Mouse (Mus musculus) activated CD4-positive, CD25-positive, alpha-beta regulatory T cell, adult 4 months (primary cell): ENCODE results near the gene Wipf3. TPM values are rescaled to one million over a fixed set of nuclear protein-coding genes. Genes with fewer than 3 reads are reported as not detected.

Experiments
- ATAC-seq: one replicate; pipeline ENCODE4 v1.8.0; 2017
- polyA plus RNA-seq, 2 experiments: library from polyadenylated mRNA; unstranded; fragments of 100-300 nt; shearing (Covaris generic); gene quantifications; one replicate each; pipeline ENCODE4 v1.2.1; 2017

Gene Wipf3
- polyA plus RNA-seq, 2 experiments from 2014 or later, result not detected

GRCm38 (mm10) chr6:54478646-54479324, 49.4 kb downstream of the Wipf3 start:
- no peak for ATAC-seq

DNA sequence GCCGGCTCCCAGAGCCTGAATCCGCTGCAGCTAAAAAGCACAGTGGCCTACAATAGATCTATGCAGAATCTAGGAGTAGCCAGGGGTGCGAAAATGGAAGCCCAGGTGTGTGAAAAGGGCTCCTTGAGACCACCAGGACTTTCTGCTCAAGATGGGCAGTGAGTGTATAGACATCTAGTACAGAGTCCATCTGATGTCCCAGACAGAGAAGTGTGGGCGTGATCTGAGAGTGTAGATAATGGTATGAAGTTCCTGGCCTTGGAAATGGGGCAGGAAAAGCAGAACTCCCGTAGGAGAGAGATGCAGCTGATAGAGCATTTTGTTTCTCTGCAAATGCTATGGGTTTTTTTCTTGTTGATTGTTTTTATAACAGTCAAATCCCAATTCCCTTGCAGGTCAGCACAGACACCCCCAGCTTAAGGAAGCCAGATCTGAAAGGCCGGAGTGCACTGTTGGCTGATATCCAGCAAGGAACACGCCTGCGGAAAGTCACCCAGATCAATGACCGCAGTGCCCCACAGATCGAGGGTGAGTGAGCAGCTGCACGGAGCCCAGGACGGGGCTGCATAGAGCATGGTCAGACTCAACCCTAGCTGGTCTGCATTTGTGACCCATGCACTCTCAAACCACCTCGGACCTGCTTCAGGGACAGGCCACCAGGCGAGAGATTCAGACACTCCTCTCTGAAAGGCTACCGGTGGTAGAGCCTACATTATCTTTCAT, 52.1 kb downstream of the Wipf3 start:
- ATAC-seq, result no peak

GRCm38 (mm10) chr6:54485000-54485399, 55.6 kb downstream of the Wipf3 start:
- ATAC-seq, result no peak

DNA sequence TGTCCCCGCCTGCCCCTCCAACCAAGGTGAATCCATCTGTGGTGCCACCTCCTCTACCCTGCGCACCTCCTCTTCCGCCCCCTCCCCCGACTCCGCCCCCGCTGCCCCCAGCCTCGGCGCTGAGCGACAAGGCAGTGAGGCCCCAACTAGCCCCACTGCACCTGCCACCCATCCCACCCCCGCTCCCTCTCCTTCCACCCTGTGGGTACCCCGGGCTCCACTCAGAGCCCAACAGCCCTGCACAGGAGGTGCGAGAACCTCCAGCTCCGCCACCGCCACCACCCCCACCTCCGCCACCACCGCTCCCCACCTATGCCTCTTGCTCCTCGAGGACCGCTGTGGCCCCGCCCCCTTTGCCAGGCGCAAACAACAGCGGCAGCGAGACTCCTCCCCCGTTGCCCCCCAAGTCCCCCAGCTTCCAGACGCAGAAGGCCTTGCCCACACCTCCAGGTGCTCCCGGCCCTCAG, 56.1 kb downstream of the Wipf3 start:
- ATAC-seq, result no peak

- ATAC-seq, result no peak
Observed at GRCm38 (mm10) chr6:54485973-54486569, 56.7 kb downstream of the Wipf3 start.

GRCm38 (mm10) chr6:54491074-54491473, 61.7 kb downstream of the Wipf3 start:
- no peak for ATAC-seq

- no peak for ATAC-seq
Observed at GRCm38 (mm10) chr6:54494097-54494496, 64.7 kb downstream of the Wipf3 start.

DNA sequence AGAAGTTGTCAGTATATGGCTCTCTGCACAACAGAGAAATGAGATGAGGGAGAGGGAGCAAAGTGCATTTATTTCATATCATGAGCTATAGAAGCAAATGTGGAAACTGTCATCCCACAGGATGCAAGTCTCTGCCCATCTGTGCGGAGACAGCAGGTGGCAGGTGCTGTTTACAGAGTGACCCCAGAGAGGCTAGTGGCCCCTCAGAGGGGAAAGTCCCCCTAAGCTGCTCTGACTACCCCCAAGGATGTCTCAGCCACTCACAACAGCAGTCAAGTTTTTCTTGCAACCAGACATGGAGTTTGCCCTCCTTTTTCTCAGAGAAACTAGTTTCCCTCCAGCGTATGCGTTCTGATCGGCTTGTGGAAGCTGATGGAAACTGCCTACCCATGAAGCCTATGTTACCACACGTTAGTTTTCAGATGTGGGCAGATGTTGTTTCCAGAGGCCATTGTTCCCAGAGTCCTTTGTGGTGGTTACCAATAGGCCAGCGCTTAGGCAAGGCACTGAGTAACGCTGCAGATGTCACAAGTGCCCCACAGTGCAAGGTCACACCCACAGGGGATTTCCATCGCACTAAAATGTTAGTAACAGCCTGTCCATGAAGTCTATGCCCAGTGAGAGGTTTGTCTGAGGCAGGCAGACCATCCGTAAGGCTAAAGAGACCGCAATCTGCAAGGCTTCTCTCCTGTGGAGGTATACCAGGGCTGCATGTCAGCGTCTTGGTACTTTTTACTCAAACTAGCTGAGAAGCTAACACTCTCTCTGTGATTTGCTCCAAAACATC, 65.4 kb downstream of the Wipf3 start:
- no peak for ATAC-seq

DNA sequence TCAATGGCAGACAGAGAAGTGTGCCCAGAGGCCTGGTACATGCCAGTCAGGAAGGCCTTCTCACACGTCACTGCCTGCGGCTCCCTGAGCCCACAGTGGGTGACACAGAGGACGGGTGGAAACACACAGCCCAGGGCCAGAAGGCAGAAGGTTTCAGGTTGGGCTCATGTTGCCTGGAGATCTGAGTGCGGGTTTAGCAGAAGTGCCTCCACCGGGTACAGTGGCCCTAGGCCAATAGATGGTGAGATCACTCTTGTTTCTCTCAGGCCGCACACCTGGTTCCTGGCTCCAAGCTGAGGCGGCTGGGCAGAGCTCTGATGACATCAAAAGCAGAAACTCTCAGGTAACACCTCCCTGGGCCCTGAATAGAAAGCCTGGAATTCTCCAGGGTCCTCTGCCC, 66.8 kb downstream of the Wipf3 start:
- no peak for ATAC-seq

GRCm38 (mm10) chr6:54502661-54503115, 73.3 kb downstream of the Wipf3 start:
- no peak for ATAC-seq

- ATAC-seq, result no peak
Observed at GRCm38 (mm10) chr6:54506318-54506717, 76.9 kb downstream of the Wipf3 start.

GRCm38 (mm10) chr6:54507002-54507401, 77.6 kb downstream of the Wipf3 start:
- ATAC-seq, result no peak

- no peak for ATAC-seq
Observed at GRCm38 (mm10) chr6:54507808-54508207, 78.4 kb downstream of the Wipf3 start.

GRCm38 (mm10) chr6:54508256-54508793, 78.9 kb downstream of the Wipf3 start:
- ATAC-seq, result no peak

GRCm38 (mm10) chr6:54509264-54509663, 79.9 kb downstream of the Wipf3 start:
- ATAC-seq, result no peak

- ATAC-seq, result no peak
Observed at GRCm38 (mm10) chr6:54512256-54512655, 82.9 kb downstream of the Wipf3 start.

- ATAC-seq, result no peak
Observed at GRCm38 (mm10) chr6:54516512-54517134, 87.2 kb downstream of the Wipf3 start.

GRCm38 (mm10) chr6:54518758-54519157, 89.4 kb downstream of the Wipf3 start:
- ATAC-seq, result no peak

DNA sequence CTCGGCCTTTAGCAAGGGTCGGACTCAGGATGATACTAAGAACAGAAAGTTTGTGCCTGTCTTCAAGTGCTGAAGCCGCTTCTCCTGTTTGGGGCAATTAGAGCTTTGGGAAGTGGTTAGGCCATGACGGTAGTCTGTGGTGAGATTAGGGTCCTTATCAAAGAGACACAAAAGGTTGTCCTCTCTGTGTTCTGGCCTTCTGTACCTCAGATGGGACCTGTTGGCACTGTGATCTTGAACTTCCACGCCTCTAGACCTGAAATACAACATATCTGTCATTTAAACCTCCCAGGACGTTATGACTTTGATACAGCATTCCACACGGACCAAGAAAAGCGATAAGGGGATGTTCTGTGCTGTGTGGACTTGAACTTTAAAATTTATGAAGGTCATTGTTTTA, 99.3 kb downstream of the Wipf3 start:
- no peak for ATAC-seq

DNA sequence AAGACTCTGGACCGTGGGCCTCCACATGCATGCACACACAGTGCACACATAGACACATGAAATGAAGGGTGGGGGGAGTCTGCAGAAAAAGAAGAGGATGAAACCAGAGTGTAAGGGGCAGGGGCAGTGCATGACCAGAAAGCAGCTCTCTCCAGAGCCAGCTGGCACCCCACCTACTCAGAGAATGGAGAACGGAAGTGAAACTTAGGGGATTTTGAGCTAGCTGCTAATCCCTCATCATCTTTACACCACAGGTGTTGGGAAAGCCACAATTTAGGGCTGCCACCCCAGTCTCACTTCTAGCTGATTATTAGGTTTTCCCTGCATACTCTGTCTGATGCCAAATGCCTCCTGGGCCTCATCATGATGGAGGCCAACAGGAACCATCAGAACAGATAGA, 100.8 kb downstream of the Wipf3 start:
- ATAC-seq, result no peak

- ATAC-seq, result no peak
Observed at GRCm38 (mm10) chr6:54531048-54531481, 101.7 kb downstream of the Wipf3 start.

- ATAC-seq, result no peak
Observed at GRCm38 (mm10) chr6:54535485-54535884, 106.1 kb downstream of the Wipf3 start.
